Mouse (Mus musculus) stomach, embryonic 14.5 days (tissue): ENCODE results near the gene Slc12a6. TPM values are rescaled to one million over a fixed set of nuclear protein-coding genes. Genes with fewer than 3 reads are reported as not detected.

Experiments used
- ATAC-seq: fragments of 200-750 bp; cut with Nextera tagmentation; 2 replicates; pipeline ENCODE4 v1.8.0; 2017; ENCODE audit warnings: low read depth, moderate TSS enrichment; ENCODE audit not compliant: insufficient number of reproducible peaks, insufficient read depth, low FRiP score
- H3K27ac ChIP-seq: fragments of 300-500 bp; sonication (generic); 2 replicates; pipeline ENCODE4 v1.5.1; 2014; ENCODE audit warnings: mild to moderate bottlenecking, low read length, moderate library complexity, mixed read lengths
- H3K27me3 ChIP-seq: fragments of 300-500 bp; sonication (generic); 2 replicates; pipeline ENCODE4 v1.6.1; 2014; ENCODE audit warnings: low read length, control low read depth, mixed read lengths; ENCODE audit not compliant: control insufficient read depth, insufficient read depth
- H3K36me3 ChIP-seq: fragments of 300-500 bp; sonication (generic); 2 replicates; pipeline ENCODE4 v1.6.1; 2014; ENCODE audit warnings: mild to moderate bottlenecking, control low read depth, low read length, moderate library complexity, mixed read lengths; ENCODE audit not compliant: control insufficient read depth, insufficient read depth
- H3K4me1 ChIP-seq: fragments of 300-500 bp; sonication (generic); 2 replicates; pipeline ENCODE4 v1.6.1; 2014; ENCODE audit warnings: low read length, control low read depth, mixed read lengths; ENCODE audit not compliant: control insufficient read depth, insufficient read depth
- H3K4me2 ChIP-seq: fragments of 300-500 bp; sonication (generic); replicated peaks from 2 replicates; pipeline ENCODE4 v1.6.1; 2014; ENCODE audit warnings: low read depth, low read length, control low read depth
- H3K4me3 ChIP-seq: fragments of 300-500 bp; sonication (generic); 2 replicates; pipeline ENCODE4 v1.5.1; 2014; ENCODE audit warnings: low read depth, low read length, control low read depth
- H3K9ac ChIP-seq: fragments of 300-500 bp; sonication (generic); replicated peaks from 2 replicates; pipeline ENCODE4 v1.6.1; 2014; ENCODE audit warnings: low read depth, mild to moderate bottlenecking, control low read depth, low read length, moderate library complexity, mixed read lengths
- H3K9me3 ChIP-seq: fragments of 300-500 bp; sonication (generic); 2 replicates; pipeline ENCODE4 v1.6.1; 2016; ENCODE audit warnings: low read depth, low read length, control low read depth; ENCODE audit not compliant: control insufficient read depth
- WGBS: fragments of 180-500 bp; shearing (Covaris S2); extraction: QIAGEN DNeasy Blood & Tissue Kit; methylation state at CpG from one replicate; pipeline ENCODE4 v1.1.7; 2014; 5-methylcytosine and 5-hydroxymethylcytosine counted together
- polyA plus RNA-seq: library from polyadenylated mRNA; unstranded; fragments of >200 nt; fragmentation: Nextera tagmentation; extraction: Ambion mirVana; gene quantifications from 2 replicates; pipeline ENCODE4 v1.2.1, GENCODE M21; 2014

Slc12a6 gene
- polyA plus RNA-seq, 1 experiment from 2014 or later, result 18.9 TPM

DNA sequence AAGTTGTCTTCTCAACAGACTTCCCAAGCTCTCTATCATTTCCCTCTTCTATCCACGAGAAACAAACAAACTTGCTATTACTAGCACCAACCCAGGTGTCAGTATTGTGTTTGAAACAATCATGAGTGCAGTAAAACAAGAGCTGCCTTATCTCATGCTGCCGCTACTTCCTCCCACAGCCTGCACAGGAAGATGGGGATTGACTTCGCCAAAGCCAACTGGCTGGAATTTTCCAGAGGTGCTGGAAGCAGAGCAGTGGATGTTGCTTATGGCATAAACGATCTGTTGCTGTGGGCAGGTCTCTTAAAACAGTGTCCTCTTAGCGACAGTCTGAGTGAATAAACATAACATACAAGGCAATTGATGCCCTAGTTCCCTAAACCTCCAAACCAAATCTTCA, 109.0 kb downstream of the Slc12a6 start:
- H3K4me3 ChIP-seq, result no peak overlapping the region

DNA sequence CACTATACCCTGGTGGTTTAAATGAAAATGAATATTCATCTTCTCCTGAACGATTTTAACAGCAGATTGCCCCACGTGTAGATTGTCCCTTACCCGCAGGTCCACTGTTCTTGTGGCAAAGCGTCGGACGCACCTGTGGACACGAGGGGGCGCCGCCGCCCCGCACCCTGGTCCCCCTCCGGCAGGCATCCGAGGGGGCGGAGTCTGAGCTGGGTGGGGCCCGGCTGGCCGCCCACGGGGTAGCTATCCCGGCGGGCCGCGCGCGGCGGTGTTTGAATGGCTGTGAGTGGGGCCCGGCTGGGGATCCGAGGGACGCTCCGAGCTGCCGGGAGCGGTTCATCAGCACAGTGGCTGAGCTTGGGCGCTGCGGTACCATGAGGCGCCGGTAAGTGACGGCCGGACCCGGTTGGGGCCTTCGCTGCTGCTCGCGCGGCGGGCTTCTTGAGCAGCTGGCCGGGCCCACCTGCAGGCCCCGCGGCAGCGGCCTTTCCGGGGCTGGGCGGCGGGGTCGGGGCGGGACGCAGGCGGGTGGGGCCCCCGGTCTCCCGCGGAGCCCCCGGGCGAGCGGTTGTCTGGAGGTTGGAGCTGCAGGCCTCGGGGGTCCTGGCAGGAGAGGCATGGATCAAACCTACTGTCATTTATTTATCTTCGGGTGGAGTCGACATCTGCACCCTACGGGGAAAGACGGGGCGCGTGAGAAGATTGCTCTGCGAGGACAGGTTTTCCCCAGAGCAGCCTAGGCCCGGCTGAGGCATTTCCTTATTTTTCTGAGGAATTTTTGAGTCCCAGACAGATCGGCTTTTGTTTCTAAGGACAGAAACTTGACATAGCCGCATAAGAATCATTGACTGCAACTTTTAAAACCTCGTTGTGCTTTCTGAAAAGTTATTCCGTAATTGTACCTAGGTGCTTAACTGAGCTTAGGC, 113.6 kb downstream of the Slc12a6 start, which contains the start of gene Katnbl1:
Gene Katnbl1, plus strand, starts transcription at position 239 of the 926 bp plus-strand sequence.
- Histone ChIP-seq H3K9me3 (no peaks in the 10 kb centered on the region), H3K4me3 (peak within 1 kb of the TSS; percentile 78), H3K36me3 (no peaks in the 10 kb centered on the region), H3K27ac (peak within 1 kb of the TSS; percentile 80), H3K27me3 (no peaks in the 10 kb centered on the region), H3K4me1 (peaks cover 8% of the 10 kb centered on the region; the same call in 1 of the 2 replicates), H3K4me2 (peak within 1 kb of the TSS; percentile 72), H3K9ac (peak within 1 kb of the TSS; percentile 83)
- under 1% methylated on average over 66 of the region's 72 CpGs for WGBS
- ATAC-seq, result peak; percentile 99

More for the DNA sequence above, 109.0 kb downstream of the Slc12a6 start:
- Histone ChIP-seq H3K36me3 (no peaks in the 10 kb centered on the region), H3K9ac (no peak overlapping the region), H3K27me3 (no peaks in the 10 kb centered on the region), H3K9me3 (no peaks in the 10 kb centered on the region), H3K4me2 (no peak overlapping the region), H3K27ac (no peak overlapping the region), H3K4me1 (no peaks in the 10 kb centered on the region)
- 52% methylated on average over 5 of the region's 5 CpGs for WGBS
- no peak for ATAC-seq

GRCm38 (mm10) chr2:112380131-112380530, 114.5 kb downstream of the Slc12a6 start:
- Histone ChIP-seq H3K27ac (no peak overlapping the region), H3K4me1 (peaks cover 8% of the 10 kb centered on the region; the same call in 1 of the 2 replicates), H3K4me2 (peak overlapping the region; percentile 72), H3K27me3 (no peaks in the 10 kb centered on the region), H3K9ac (peak overlapping the region; percentile 83), H3K9me3 (no peaks in the 10 kb centered on the region), H3K36me3 (no peaks in the 10 kb centered on the region), H3K4me3 (peak overlapping the region; percentile 78)
- WGBS, result 32% methylated on average over 8 of the region's 8 CpGs
- no peak for ATAC-seq

DNA sequence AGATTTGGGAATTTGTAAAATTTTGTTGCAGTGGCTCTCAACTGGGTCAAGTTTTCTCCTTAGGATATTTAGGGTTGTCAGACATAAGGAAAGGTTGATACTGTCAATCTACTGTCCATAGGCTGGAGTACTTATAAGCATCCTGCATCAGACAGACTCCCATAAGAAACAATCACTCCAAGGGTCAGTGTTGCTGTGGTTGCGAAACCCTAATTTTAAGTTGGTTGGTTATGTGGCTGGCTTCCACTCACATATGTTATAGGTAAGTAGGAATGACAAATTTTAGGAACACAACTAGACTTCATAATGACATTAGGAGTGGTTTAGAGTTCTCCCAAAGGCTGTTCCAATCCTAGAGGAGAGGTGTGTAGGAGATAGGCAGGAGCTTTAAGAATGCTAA, 115.6 kb downstream of the Slc12a6 start:
- H3K36me3 ChIP-seq, result no peaks in the 10 kb centered on the region
- H3K4me3 ChIP-seq, result no peak overlapping the region
- peaks cover 8% of the 10 kb centered on the region; the same call in 1 of the 2 replicates for H3K4me1 ChIP-seq
- 100% methylated on average over 1 of the region's 1 CpGs for WGBS
- no peak overlapping the region for H3K9ac ChIP-seq
- H3K27ac ChIP-seq, result no peak overlapping the region
- H3K9me3 ChIP-seq, result no peaks in the 10 kb centered on the region
- no peaks in the 10 kb centered on the region for H3K27me3 ChIP-seq
- no peak overlapping the region for H3K4me2 ChIP-seq
- ATAC-seq, result no peak

GRCm38 (mm10) chr2:112390843-112391242, 125.2 kb downstream of the Slc12a6 start:
- no peak overlapping the region for H3K4me3 ChIP-seq
- H3K9me3 ChIP-seq, result no peaks in the 10 kb centered on the region
- ATAC-seq, result no peak
- H3K4me1 ChIP-seq, result no peaks in the 10 kb centered on the region
- WGBS, result 90% methylated on average over 5 of the region's 5 CpGs
- no peaks in the 10 kb centered on the region for H3K36me3 ChIP-seq
- H3K27ac ChIP-seq, result no peak overlapping the region
- no peak overlapping the region for H3K9ac ChIP-seq
- no peak overlapping the region for H3K4me2 ChIP-seq
- no peaks in the 10 kb centered on the region for H3K27me3 ChIP-seq

DNA sequence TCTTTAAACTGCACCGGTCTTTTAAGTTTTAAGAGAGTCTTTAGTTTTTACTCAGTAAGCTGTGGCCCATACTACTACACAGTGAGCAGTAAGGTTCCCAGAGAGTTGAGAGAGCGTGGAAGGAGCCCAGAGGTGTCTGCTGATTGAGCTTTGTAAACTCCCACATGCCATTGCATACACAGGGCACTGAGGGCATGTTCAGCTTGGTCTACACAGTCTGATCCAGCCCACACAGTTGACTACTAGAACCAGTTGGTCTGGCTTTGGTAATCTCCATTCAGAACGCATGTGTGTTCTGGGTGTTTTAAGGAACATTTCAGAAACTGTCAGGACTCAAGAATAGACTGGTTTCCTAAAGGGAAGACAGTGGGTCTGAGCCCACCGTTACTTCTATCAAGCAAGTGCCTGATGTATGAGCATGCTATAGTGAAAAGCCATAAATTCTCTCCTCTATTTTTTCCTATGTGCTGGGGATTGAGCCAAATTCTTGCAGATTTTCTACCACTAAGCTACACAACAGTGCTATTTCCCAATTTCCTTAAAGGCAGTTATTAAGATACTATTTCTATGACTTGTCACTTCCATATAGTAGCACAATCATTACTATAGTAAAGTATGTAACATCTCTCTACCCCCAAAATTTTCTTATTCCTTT, 125.8 kb downstream of the Slc12a6 start:
- Histone ChIP-seq H3K27ac (no peak overlapping the region), H3K4me3 (no peak overlapping the region), H3K9me3 (no peaks in the 10 kb centered on the region), H3K4me2 (no peak overlapping the region), H3K4me1 (no peaks in the 10 kb centered on the region), H3K36me3 (no peaks in the 10 kb centered on the region), H3K27me3 (no peaks in the 10 kb centered on the region), H3K9ac (no peak overlapping the region)
- 70% methylated on average over 4 of the region's 4 CpGs for WGBS
- 0 out of 2 replicates have a peak, but pooled peaks have one; percentile 23 for ATAC-seq

GRCm38 (mm10) chr2:112392689-112393088, 127.1 kb downstream of the Slc12a6 start:
- ATAC-seq, result no peak
- 77% methylated on average over 1 of the region's 1 CpGs for WGBS
- no peaks in the 10 kb centered on the region for H3K27me3 ChIP-seq
- no peak overlapping the region for H3K27ac ChIP-seq
- H3K4me2 ChIP-seq, result no peak overlapping the region
- H3K9ac ChIP-seq, result no peak overlapping the region
- no peaks in the 10 kb centered on the region for H3K9me3 ChIP-seq
- no peaks in the 10 kb centered on the region for H3K36me3 ChIP-seq
- H3K4me1 ChIP-seq, result no peaks in the 10 kb centered on the region
- no peak overlapping the region for H3K4me3 ChIP-seq

DNA sequence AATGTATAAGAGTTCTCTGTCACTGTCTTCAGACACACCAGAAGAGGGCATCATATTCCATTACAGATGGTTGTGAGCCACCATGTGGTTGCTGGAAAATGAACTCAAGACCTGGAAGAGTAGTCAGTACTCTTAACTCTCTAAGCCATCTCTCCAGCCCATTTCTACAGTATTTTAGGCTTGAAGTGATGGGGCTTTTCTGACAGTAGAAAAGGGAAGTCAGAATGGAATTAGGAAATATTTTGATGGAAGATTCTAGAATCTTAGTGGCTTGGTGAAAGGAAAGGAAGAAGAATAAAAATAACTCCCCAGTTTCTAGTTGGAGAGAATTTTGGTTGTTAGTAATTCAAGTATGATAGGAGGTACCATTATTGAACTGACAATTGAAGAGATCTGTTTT, 128.3 kb downstream of the Slc12a6 start:
- no peaks in the 10 kb centered on the region for H3K27me3 ChIP-seq
- no peak for ATAC-seq
- H3K4me1 ChIP-seq, result no peaks in the 10 kb centered on the region
- no peaks in the 10 kb centered on the region for H3K36me3 ChIP-seq
- no peak overlapping the region for H3K4me2 ChIP-seq
- no peak overlapping the region for H3K9ac ChIP-seq
- H3K4me3 ChIP-seq, result no peak overlapping the region
- no peak overlapping the region for H3K27ac ChIP-seq
- H3K9me3 ChIP-seq, result no peaks in the 10 kb centered on the region
